Mouse (Mus musculus) CH12.LX (cell line): ENCODE results near the gene Ston1.

Experiments used
- BHLHE40 ChIP-seq: IDR thresholded peaks from 2 replicates; pipeline ENCODE4 v1.6.1; 2011; ENCODE audit warnings: mild to moderate bottlenecking, low read depth, low read length, improper control_type of control experiment
- CTCF ChIP-seq, 2 experiments: IDR thresholded peaks in 1 of 2; conservative IDR thresholded peaks in 1 of 2; 2 replicates each; pipeline ENCODE4 v1.5.1; 2011 to 2012; ENCODE audit warnings: low read depth in 2 of 2, low read length in 2 of 2, improper control_type of control experiment in 1 of 2, inconsistent platforms in 1 of 2, mild to moderate bottlenecking in 1 of 2, moderate library complexity in 1 of 2
- ELF1 ChIP-seq: IDR thresholded peaks from 2 replicates; pipeline ENCODE4 v1.6.1; 2014; ENCODE audit warnings: low read depth, mild to moderate bottlenecking, inconsistent platforms, low read length, improper control_type of control experiment
- EP300 ChIP-seq: IDR thresholded peaks from 2 replicates; pipeline ENCODE4 v1.6.1; 2011; ENCODE audit warnings: low read length, improper control_type of control experiment
- ETS1 ChIP-seq: conservative IDR thresholded peaks from 2 replicates; pipeline ENCODE4 v1.6.1; 2012; ENCODE audit warnings: low read depth, mild to moderate bottlenecking, inconsistent platforms, low read length, improper control_type of control experiment, moderate library complexity
- GABPA ChIP-seq: IDR thresholded peaks from 2 replicates; pipeline ENCODE4 v1.6.1; 2012; ENCODE audit warnings: low read depth, low read length, improper control_type of control experiment, inconsistent platforms; ENCODE audit not compliant: insufficient replicate concordance
- MAX ChIP-seq: IDR thresholded peaks from 2 replicates; pipeline ENCODE4 v1.6.1; 2011; ENCODE audit warnings: low read length, improper control_type of control experiment
- MXI1 ChIP-seq: IDR thresholded peaks from 2 replicates; pipeline ENCODE4 v1.6.1; 2011; ENCODE audit warnings: mild to moderate bottlenecking, low read depth, low read length, improper control_type of control experiment
- POLR2A ChIP-seq: IDR thresholded peaks from 2 replicates; pipeline ENCODE4 v1.6.1; 2011; ENCODE audit warnings: low read depth, mild to moderate bottlenecking, improper control_type of control experiment, low read length
- RCOR1 ChIP-seq: conservative IDR thresholded peaks from 2 replicates; pipeline ENCODE4 v1.6.1; 2012; ENCODE audit warnings: low read depth, mild to moderate bottlenecking, inconsistent platforms, low read length, improper control_type of control experiment
- USF1 ChIP-seq: IDR thresholded peaks from 2 replicates; pipeline ENCODE4 v1.6.1; 2014; ENCODE audit warnings: low read depth, mild to moderate bottlenecking, inconsistent platforms, low read length, improper control_type of control experiment
- ZC3H11A ChIP-seq: IDR thresholded peaks from 2 replicates; pipeline ENCODE4 v1.6.1; 2012; ENCODE audit warnings: low read depth, mild to moderate bottlenecking, inconsistent platforms, low read length, improper control_type of control experiment
- ZKSCAN1 ChIP-seq: IDR thresholded peaks from 2 replicates; pipeline ENCODE4 v1.6.1; 2012; ENCODE audit warnings: low read depth, inconsistent platforms, low read length, improper control_type of control experiment, borderline replicate concordance
- ZNF384 ChIP-seq: IDR thresholded peaks from 2 replicates; pipeline ENCODE4 v1.6.1; 2012; ENCODE audit warnings: low read depth, low read length, improper control_type of control experiment, inconsistent platforms

DNA sequence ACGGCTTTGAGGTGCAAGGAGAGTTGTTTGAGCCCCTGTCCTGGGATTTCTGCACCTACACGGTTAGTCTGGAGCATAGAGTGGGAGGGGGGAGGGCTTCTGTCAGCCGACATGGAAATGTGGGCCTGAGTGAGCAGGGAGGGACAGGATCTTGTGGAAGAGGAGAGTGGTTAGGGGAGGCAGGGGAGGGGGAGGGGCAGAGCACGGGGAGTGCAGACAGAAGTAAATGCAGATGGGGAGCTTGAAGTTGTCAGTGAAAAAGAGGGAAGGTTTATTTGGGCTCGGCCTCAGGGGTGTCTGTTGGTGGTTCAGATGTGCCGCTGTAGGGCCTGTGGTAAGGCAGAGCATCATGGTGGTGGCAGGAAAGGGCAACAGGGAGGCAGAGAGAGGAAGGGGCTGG, 44.9 kb upstream of the Ston1 start:
- TF ChIP-seq BHLHE40 (no peak; the same call in 1 of the 2 replicates), EP300 (no peak), MXI1 (no peak), CTCF (conservative IDR thresholded peaks at IDR 0.05 in 1 of 2, IDR thresholded peaks at IDR 0.05 in 1 of 2; ENCODE audit: low read depth in 2 of 2, low read length in 2 of 2) (no peak), MAX (no peak), ZC3H11A (no peak), ELF1 (no peak), GABPA (no peak), USF1 (no peak), ETS1 (no peak), ZNF384 (no peak), ZKSCAN1 (no peak), RCOR1 (no peak), POLR2A (no peak)
